In the genomic region with DNA sequence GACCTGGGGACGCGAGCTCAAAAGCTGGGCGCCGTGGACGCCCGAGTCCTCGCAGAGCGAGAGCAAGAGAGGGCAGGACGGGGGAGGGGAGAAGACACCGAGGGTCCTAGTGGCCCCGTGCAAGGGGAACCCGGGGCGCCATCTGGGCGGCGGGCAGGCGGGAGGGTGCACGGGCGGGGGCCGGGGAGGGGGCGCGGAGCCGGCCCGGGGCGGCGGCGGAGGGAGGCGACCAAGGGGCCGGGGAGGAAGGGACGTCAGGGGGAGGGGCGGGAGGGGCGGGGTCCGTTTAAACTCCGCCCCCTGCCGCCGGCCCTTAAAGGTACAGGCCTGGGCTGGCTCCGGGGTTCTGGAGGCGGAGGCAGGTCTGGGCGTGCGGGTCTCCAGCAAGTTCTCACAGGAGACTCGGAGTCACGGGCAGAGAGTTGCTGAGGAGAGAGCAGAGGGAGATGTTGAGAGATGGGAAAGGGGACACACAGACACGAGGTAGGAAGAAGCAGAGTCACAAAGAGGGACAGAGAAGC, we compare ENCODE assay signal across 8 mouse cellular contexts. TPM values are rescaled to one million over a fixed set of nuclear protein-coding genes. Genes with fewer than 3 reads are reported as not detected.
DNase-seq lines count a peak whose midpoint lies in the region.

Mark4 (minus strand) TSS at position 231 of the 521 bp plus-strand sequence.

- H3K9me3 ChIP-seq in hindbrain, embryonic 10.5 days = no peaks in the 10 kb centered on the region

- H3K27ac ChIP-seq in hindbrain, embryonic 10.5 days = peak within 1 kb of the TSS; percentile 94

- 2% methylated on average over 42 of the region's 42 CpGs for WGBS in hindbrain, embryonic 10.5 days

- DNase-seq in Muller cell, postnatal 12 days (ENCODE audit: inconsistent ontology term) = peak; percentile 92
- DNase-seq in cerebellum, adult 9-10 months = peak; percentile 76
- peak; percentile 42 to 73 for DNase-seq in frontal cortex, adult 2 months (ENCODE audit: extremely low spot score in 1 of 2, low spot score in 1 of 2)
- DNase-seq in hindbrain, embryonic 10.5 days (ENCODE audit: low spot score) = peak; percentile 90
- peak; percentile 72 to 75 for DNase-seq in layer of hippocampus, postnatal 14 days (ENCODE audit: low spot score in 2 of 2)
- DNase-seq in lung, postnatal 14 days = peak; percentile 80
- DNase-seq in retina, adult 2 months (ENCODE audit: low read depth, low spot score) = peak; percentile 50
- peak; percentile 73 to 78 for DNase-seq in thymus, postnatal 36 days

- peaks cover 52% of the 10 kb centered on the region for H3K4me1 ChIP-seq in hindbrain, embryonic 10.5 days (replicated peaks)

- peak within 1 kb of the TSS; percentile 99 for H3K4me3 ChIP-seq in hindbrain, embryonic 10.5 days

- H3K36me3 ChIP-seq in hindbrain, embryonic 10.5 days = peaks cover 30% of the 10 kb centered on the region

- peaks cover 14% of the 10 kb centered on the region for H3K27me3 ChIP-seq in hindbrain, embryonic 10.5 days (ENCODE audit: insufficient read depth, poor library complexity, severe bottlenecking)

RNA-seq across cellular contexts. Expression of gene Mark4, which starts in this region (rescaled TPM):
- polyA plus RNA-seq in frontal cortex, adult 2 months (2012; rRNA removed) = 47.5 and 49.9 TPM in 2 replicates
- 9.3 and 13.6 TPM in 2 replicates for polyA plus RNA-seq in hindbrain, embryonic 10.5 days (2016; fragmentation: Nextera tagmentation; extraction: Ambion mirVana)
- 100 to 1,000 TPM; 114 to 119 TPM for total RNA-seq in layer of hippocampus, postnatal 14 days (2021)

Comparison
In these comparisons a context has a peak if more than half of its experiments do, and no peak if none do; other contexts are left out.
1. Peak in every context shown above with its lines: DNase-seq, H3K4me3 ChIP-seq and H3K27ac ChIP-seq.